Mouse (Mus musculus) hindbrain, embryonic 11.5 days (tissue): ENCODE results near the gene Ormdl3. TPM values are rescaled to one million over a fixed set of nuclear protein-coding genes. Genes with fewer than 3 reads are reported as not detected.

Experiments used
- ATAC-seq: fragments of 200-750 bp; cut with Nextera tagmentation; 2 replicates; pipeline ENCODE4 v1.8.0; 2017; ENCODE audit warnings: mild to moderate bottlenecking, moderate TSS enrichment, moderate library complexity; ENCODE audit not compliant: low FRiP score
- DNase-seq: peaks from one replicate; pipeline ENCODE4 v3.0.0-alpha.2; 2015; ENCODE audit warnings: low spot score
- H3K27ac ChIP-seq: fragments of 300-500 bp; sonication (generic); 2 replicates; pipeline ENCODE4 v1.5.1; 2014; ENCODE audit warnings: mild to moderate bottlenecking, low read depth, low read length
- H3K27me3 ChIP-seq: fragments of 300-500 bp; sonication (generic); 2 replicates; pipeline ENCODE4 v1.6.1; 2014; ENCODE audit warnings: mild to moderate bottlenecking, low read length, moderate library complexity, mixed read lengths; ENCODE audit not compliant: control insufficient read depth, insufficient read depth
- H3K36me3 ChIP-seq: fragments of 300-500 bp; sonication (generic); 2 replicates; pipeline ENCODE4 v1.6.1; 2014; ENCODE audit warnings: mild to moderate bottlenecking, low read length, moderate library complexity, mixed read lengths; ENCODE audit not compliant: control insufficient read depth, insufficient read depth
- H3K4me1 ChIP-seq: fragments of 300-500 bp; sonication (generic); replicated peaks from 2 replicates; pipeline ENCODE4 v1.6.1; 2014; ENCODE audit warnings: low read length, mixed read lengths; ENCODE audit not compliant: control insufficient read depth, insufficient read depth
- H3K4me2 ChIP-seq: fragments of 300-500 bp; sonication (generic); replicated peaks from 2 replicates; pipeline ENCODE4 v1.6.1; 2014; ENCODE audit warnings: mild to moderate bottlenecking, low read depth, low read length
- H3K4me3 ChIP-seq: fragments of 300-500 bp; sonication (generic); 2 replicates; pipeline ENCODE4 v1.5.1; 2014; ENCODE audit warnings: low read depth, low read length
- H3K9ac ChIP-seq: fragments of 300-500 bp; sonication (generic); 2 replicates; pipeline ENCODE4 v1.6.1; 2014; ENCODE audit warnings: low read depth, low read length
- H3K9me3 ChIP-seq: fragments of 300-500 bp; sonication (generic); 2 replicates; pipeline ENCODE4 v1.6.1; 2016; ENCODE audit warnings: low read length; ENCODE audit not compliant: control insufficient read depth
- WGBS: fragments of 180-500 bp; shearing (Covaris S2); extraction: QIAGEN DNeasy Blood & Tissue Kit; methylation state at CpG from one replicate; pipeline ENCODE4 v1.1.7; 2014; 5-methylcytosine and 5-hydroxymethylcytosine counted together
- polyA plus RNA-seq: library from polyadenylated mRNA; unstranded; fragments of >200 nt; fragmentation: Nextera tagmentation; extraction: Ambion mirVana; gene quantifications from 2 replicates; pipeline ENCODE4 v1.2.1, GENCODE M21; 2014

The Ormdl3 gene
- polyA plus RNA-seq, 1 experiment from 2014 or later = 10.9 TPM

GRCm38 (mm10) chr11:98540319-98540718 lies 46.8 kb downstream of the Ormdl3 start:
- Histone ChIP-seq H3K4me1 (no peaks in the 10 kb centered on the region), H3K27ac (no peak overlapping the region), H3K27me3 (peaks cover 20% of the 10 kb centered on the region), H3K9me3 (no peaks in the 10 kb centered on the region), H3K9ac (no peak overlapping the region), H3K4me3 (no peak overlapping the region), H3K4me2 (no peak overlapping the region), H3K36me3 (no peaks in the 10 kb centered on the region)
- 85% methylated on average over 5 of the region's 5 CpGs for WGBS
- no peak for ATAC-seq
- no peak for DNase-seq

- Histone ChIP-seq H3K9ac (no peak overlapping the region), H3K4me2 (no peak overlapping the region), H3K4me3 (no peak overlapping the region), H3K27me3 (peaks cover 6% of the 10 kb centered on the region), H3K27ac (no peak overlapping the region), H3K4me1 (no peaks in the 10 kb centered on the region), H3K9me3 (no peaks in the 10 kb centered on the region), H3K36me3 (no peaks in the 10 kb centered on the region)
- no peak for ATAC-seq
- DNase-seq = no peak
Measured at GRCm38 (mm10) chr11:98537480-98538034, 49.6 kb downstream of the Ormdl3 start.

Other genes starting within 250 kb of the Ormdl3 start
- gene Ppp1r1b, start 239.0 kb downstream of the Ormdl3 start, polyA plus RNA-seq = 0.29 and 0.70 TPM in 2 replicates
- gene Stard3, start 229.0 kb downstream of the Ormdl3 start, polyA plus RNA-seq = 40.1 and 43.2 TPM in 2 replicates
- gene Tcap, start 203.6 kb downstream of the Ormdl3 start, polyA plus RNA-seq = 0.53 and 0.54 TPM in 2 replicates
- gene Pnmt, start 200.9 kb downstream of the Ormdl3 start, polyA plus RNA-seq = 0.54 and 0.93 TPM in 2 replicates
- gene Pgap3, start 186.9 kb downstream of the Ormdl3 start, polyA plus RNA-seq = 4.3 and 4.5 TPM in 2 replicates
- 15.5 and 17.2 TPM in 2 replicates for gene Erbb2, start 174.9 kb downstream of the Ormdl3 start, polyA plus RNA-seq
- gene Mien1, start 148.4 kb downstream of the Ormdl3 start, polyA plus RNA-seq = 152 and 167 TPM in 2 replicates
- gene Grb7, start 141.0 kb downstream of the Ormdl3 start, polyA plus RNA-seq = 2.1 and 3.3 TPM in 2 replicates
- gene Ikzf3, start 41.3 kb downstream of the Ormdl3 start, polyA plus RNA-seq = 0.11 and 0.60 TPM in 2 replicates
- gene Zpbp2, start 36.3 kb downstream of the Ormdl3 start, polyA plus RNA-seq = 0.21 TPM in 1 of 2 replicates, not detected in the other
- gene Lrrc3c, start 10.9 kb upstream of the Ormdl3 start, polyA plus RNA-seq = not detected in 2 replicates
- gene Gm12355, start 38.3 kb upstream of the Ormdl3 start, polyA plus RNA-seq = 0.85 and 1.8 TPM in 2 replicates
- not detected in 2 replicates for gene Gsdma3, start 39.0 kb upstream of the Ormdl3 start, polyA plus RNA-seq
- not detected in 2 replicates for gene Gsdma2, start 59.4 kb upstream of the Ormdl3 start, polyA plus RNA-seq
- gene Gsdma, start 77.0 kb upstream of the Ormdl3 start, polyA plus RNA-seq = not detected in 2 replicates
- gene Psmd3, start 95.2 kb upstream of the Ormdl3 start, polyA plus RNA-seq = 154 and 155 TPM in 2 replicates
- not detected in 2 replicates for gene Csf3, start 113.9 kb upstream of the Ormdl3 start, polyA plus RNA-seq
- gene Med24, start 142.1 kb upstream of the Ormdl3 start, polyA plus RNA-seq = 47.3 and 60.8 TPM in 2 replicates
- gene Thra, start 153.3 kb upstream of the Ormdl3 start, polyA plus RNA-seq = 34.7 and 41.4 TPM in 2 replicates
- 0.92 and 1.4 TPM in 2 replicates for gene Nr1d1, start 188.0 kb upstream of the Ormdl3 start, polyA plus RNA-seq
- 25.0 and 28.0 TPM in 2 replicates for gene Msl1, start 208.1 kb upstream of the Ormdl3 start, polyA plus RNA-seq
- gene Casc3, start 217.5 kb upstream of the Ormdl3 start, polyA plus RNA-seq = 44.6 and 49.6 TPM in 2 replicates
- gene Rapgefl1, start 249.4 kb upstream of the Ormdl3 start, polyA plus RNA-seq = 2.0 and 2.2 TPM in 2 replicates